Mouse (Mus musculus) midbrain, embryonic 12.5 days (tissue): ENCODE measurements at regions not wholly inside any gene's neighbourhood (a gene's known extent, or its start where the extent isn't known, plus 50 kb on each side); places are given as distances from the start of the nearest gene placed in this dataset.

Experiments
- ATAC-seq: fragments of 200-750 bp; cut with Nextera tagmentation; 2 replicates; pipeline ENCODE4 v1.8.0; 2017; ENCODE audit warnings: low read depth, moderate TSS enrichment, moderate library complexity; ENCODE audit not compliant: low FRiP score
- H3K27ac ChIP-seq: fragments of 300-500 bp; sonication (generic); replicated peaks from 2 replicates; pipeline ENCODE4 v1.5.1; 2016; ENCODE audit warnings: mild to moderate bottlenecking
- H3K27me3 ChIP-seq: fragments of 300-500 bp; sonication (generic); 2 replicates; pipeline ENCODE4 v1.6.1; 2016; ENCODE audit warnings: mild to moderate bottlenecking
- H3K36me3 ChIP-seq: fragments of 300-500 bp; sonication (generic); 2 replicates; pipeline ENCODE4 v1.6.1; 2016
- H3K4me1 ChIP-seq: fragments of 300-500 bp; sonication (generic); 2 replicates; pipeline ENCODE4 v1.6.1; 2016
- H3K4me2 ChIP-seq: fragments of 300-500 bp; sonication (generic); replicated peaks from 2 replicates; pipeline ENCODE4 v1.6.1; 2016; ENCODE audit warnings: mild to moderate bottlenecking, moderate library complexity
- H3K4me3 ChIP-seq: fragments of 300-500 bp; sonication (generic); 2 replicates; pipeline ENCODE4 v1.5.1; 2016; ENCODE audit warnings: mild to moderate bottlenecking
- H3K9ac ChIP-seq: fragments of 300-500 bp; sonication (generic); replicated peaks from 2 replicates; pipeline ENCODE4 v1.6.1; 2016; ENCODE audit warnings: mild to moderate bottlenecking, moderate library complexity
- H3K9me3 ChIP-seq: fragments of 300-500 bp; sonication (generic); 2 replicates; pipeline ENCODE4 v1.6.1; 2016; ENCODE audit warnings: mild to moderate bottlenecking
- WGBS: fragments of 180-500 bp; shearing (Covaris S2); methylation state at CpG from one replicate; pipeline ENCODE4 v1.1.7; 2016; 5-methylcytosine and 5-hydroxymethylcytosine counted together

DNA sequence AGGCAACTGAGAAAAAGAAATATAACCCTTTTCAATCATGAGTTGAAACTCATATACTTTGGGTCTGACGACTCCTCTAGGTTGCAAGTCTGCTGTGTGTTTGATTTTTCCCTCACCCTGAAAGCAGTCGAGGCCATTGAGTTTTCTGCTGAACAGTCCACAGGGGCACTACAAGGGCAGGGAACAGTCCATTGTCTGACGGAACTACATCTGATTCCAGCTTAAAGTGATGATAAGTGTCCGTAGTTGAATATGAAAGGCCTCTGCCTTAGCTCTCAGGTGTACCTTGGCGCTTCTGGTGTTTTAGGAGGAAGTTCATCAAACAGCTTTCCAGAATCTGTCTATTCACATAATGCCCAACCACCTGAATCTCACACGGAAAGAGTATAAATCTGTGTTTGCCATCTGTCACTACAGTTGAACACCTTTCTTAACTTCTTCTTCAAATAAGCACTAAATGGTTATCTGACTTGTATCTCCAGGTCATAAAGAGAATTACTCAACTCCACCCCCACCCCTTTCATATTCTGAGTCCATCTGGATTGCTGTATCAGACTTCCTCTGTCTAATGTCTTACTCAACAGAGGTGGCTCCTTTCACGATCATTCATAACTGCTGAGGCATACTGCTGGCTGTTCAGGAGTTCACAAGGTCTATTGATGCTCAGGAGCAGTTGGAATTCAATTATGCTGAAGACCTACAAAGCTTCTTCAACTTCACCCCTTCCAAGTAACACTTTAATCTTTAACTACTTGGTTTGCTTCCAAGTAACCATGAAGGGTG is 527.6 kb upstream of the Pou3f3 start:
- no peak for ATAC-seq
- no peaks in the 10 kb centered on the region for H3K9me3 ChIP-seq
- H3K27me3 ChIP-seq, result no peaks in the 10 kb centered on the region
- no peak overlapping the region for H3K4me3 ChIP-seq
- H3K4me1 ChIP-seq, result no peaks in the 10 kb centered on the region
- WGBS, result 89% methylated on average over 7 of the region's 7 CpGs
- no peaks in the 10 kb centered on the region for H3K36me3 ChIP-seq
- H3K27ac ChIP-seq, result no peak overlapping the region
- no peak overlapping the region for H3K4me2 ChIP-seq
- no peak overlapping the region for H3K9ac ChIP-seq

DNA sequence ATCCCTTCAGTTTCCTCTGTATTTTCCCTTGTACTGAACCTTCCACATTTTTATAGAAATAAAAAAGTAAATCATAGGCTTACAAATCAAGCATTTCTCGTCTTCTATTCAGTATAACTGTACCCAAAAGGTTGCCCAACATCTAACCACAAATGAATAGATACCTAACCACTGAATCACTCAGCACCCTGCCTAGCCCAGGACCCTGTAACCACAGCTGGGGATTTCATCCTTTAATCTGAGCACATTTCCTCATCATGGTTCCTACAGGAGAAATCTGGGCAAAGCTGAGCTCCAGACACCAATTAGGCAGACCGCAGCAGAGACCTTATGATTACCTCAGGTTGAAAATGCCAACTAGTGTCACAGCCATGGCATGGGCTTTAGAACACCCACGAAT is 526.1 kb upstream of the Pou3f3 start:
- no peaks in the 10 kb centered on the region for H3K9me3 ChIP-seq
- H3K27ac ChIP-seq, result no peak overlapping the region
- 89% methylated on average over 3 of the region's 3 CpGs for WGBS
- H3K4me3 ChIP-seq, result no peak overlapping the region
- H3K27me3 ChIP-seq, result no peaks in the 10 kb centered on the region
- no peak overlapping the region for H3K9ac ChIP-seq
- H3K36me3 ChIP-seq, result no peaks in the 10 kb centered on the region
- no peaks in the 10 kb centered on the region for H3K4me1 ChIP-seq
- ATAC-seq, result no peak
- no peak overlapping the region for H3K4me2 ChIP-seq

DNA sequence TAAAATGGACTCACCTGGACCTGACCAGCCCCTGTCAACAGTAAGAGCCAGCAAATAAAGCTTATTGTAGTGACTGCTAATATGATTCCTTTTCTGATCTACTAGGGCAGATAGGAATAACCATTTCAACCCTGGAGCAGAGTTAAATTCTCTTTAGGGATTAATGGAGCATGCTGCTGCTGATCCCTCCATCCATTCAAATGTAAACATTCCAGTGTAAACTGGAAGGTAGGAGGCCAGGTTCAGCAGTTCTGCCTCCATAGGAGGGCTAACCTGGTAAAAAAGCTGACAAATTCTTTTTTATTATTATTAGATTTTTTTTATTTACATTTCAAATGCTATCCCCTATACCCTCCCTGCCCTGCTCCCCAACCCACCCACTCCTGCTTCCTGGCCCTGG is 509.3 kb upstream of the Pou3f3 start:
- Histone ChIP-seq H3K4me1 (no peaks in the 10 kb centered on the region), H3K4me2 (no peak overlapping the region), H3K9me3 (no peaks in the 10 kb centered on the region), H3K36me3 (no peaks in the 10 kb centered on the region), H3K4me3 (no peak overlapping the region), H3K27me3 (no peaks in the 10 kb centered on the region), H3K9ac (no peak overlapping the region), H3K27ac (no peak overlapping the region)
- no peak for ATAC-seq

DNA sequence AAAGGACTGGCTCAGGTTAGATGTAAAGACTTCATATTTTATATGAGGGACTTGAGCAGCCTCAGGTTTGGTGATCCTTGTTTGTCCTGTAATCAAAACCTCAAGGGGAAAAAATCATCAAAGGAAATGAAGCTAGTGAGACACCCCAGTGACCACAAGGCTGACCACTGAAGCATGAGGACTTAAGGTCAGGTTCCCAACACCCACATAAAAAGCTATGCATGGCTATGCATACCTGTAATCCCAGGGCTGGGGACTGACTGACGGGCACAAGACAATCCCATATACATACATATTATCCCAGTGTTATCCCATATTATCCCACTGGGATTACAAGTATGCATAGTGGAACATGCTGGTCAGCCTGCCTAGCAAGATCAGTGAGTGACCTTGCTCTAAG is 467.5 kb upstream of the Pou3f3 start:
- 77% methylated on average over 1 of the region's 1 CpGs for WGBS

DNA sequence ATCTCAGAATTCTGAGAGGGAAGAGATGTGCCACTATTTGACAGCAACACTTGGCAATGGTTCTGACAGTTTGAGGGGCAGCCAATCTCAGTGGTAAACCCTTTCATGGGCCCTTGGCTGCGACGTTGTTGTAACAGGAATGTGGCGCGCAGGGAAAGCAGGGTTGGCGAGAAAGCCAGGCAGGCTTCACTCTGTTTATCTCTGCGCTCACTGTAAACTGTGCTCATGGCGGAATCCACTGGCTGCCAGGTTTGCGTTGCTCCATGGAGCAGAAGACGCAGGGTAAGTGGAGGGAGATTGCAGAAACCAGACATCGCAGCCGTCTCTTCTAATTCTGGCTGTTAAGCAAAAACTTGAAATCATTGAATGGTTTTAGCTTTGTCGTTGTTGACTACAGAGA is 465.9 kb upstream of the Pou3f3 start:
- no peak overlapping the region for H3K4me2 ChIP-seq
- no peaks in the 10 kb centered on the region for H3K9me3 ChIP-seq
- H3K27me3 ChIP-seq, result no peaks in the 10 kb centered on the region
- H3K36me3 ChIP-seq, result no peaks in the 10 kb centered on the region
- WGBS, result 85% methylated on average over 12 of the region's 12 CpGs
- peaks cover 19% of the 10 kb centered on the region for H3K4me1 ChIP-seq
- no peak overlapping the region for H3K4me3 ChIP-seq
- no peak overlapping the region; the same call in 1 of the 2 replicates for H3K27ac ChIP-seq
- no peak for ATAC-seq
- H3K9ac ChIP-seq, result no peak overlapping the region

More for the DNA sequence above, 467.5 kb upstream of the Pou3f3 start:
- no peaks in the 10 kb centered on the region for H3K27me3 ChIP-seq
- no peaks in the 10 kb centered on the region for H3K36me3 ChIP-seq
- no peak overlapping the region for H3K9ac ChIP-seq
- H3K4me3 ChIP-seq, result no peak overlapping the region
- no peak for ATAC-seq
- no peak overlapping the region for H3K4me2 ChIP-seq
- H3K27ac ChIP-seq, result no peak overlapping the region
- peaks cover 12% of the 10 kb centered on the region; the same call in 1 of the 2 replicates for H3K4me1 ChIP-seq
- H3K9me3 ChIP-seq, result no peaks in the 10 kb centered on the region

DNA sequence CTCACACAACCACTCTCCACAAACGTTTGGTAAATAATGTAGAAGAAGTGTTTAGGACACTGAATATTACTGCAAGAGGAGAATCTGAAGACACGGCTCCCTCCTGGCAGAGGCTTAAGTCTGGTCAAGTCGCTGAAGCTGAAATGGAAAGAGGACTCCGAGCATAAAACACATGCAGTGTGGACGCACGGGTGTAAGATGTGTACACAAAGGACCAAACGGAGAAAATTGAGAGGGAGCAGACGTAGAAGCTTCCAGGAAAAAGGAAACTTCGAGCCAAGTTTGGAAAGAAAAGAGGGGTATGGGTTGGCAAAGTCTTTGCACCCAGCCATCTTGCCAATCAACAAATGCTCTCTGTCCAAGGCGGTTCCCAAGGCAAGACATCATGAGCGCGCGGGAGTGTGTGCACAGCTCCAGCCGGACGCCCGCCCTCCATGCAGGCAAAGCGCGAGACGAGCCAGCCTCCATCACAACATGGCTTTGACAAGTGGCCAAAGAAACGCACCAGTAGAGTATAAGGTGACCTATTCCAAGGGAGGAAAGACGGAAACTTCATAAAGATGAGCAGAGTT is 465.0 kb upstream of the Pou3f3 start:
- Histone ChIP-seq H3K36me3 (no peaks in the 10 kb centered on the region), H3K4me3 (no peak overlapping the region), H3K27ac (no peak overlapping the region), H3K4me2 (no peak overlapping the region), H3K9ac (no peak overlapping the region), H3K9me3 (no peaks in the 10 kb centered on the region), H3K27me3 (no peaks in the 10 kb centered on the region), H3K4me1 (peaks cover 19% of the 10 kb centered on the region)
- ATAC-seq, result no peak
- WGBS, result 94% methylated on average over 21 of the region's 21 CpGs

DNA sequence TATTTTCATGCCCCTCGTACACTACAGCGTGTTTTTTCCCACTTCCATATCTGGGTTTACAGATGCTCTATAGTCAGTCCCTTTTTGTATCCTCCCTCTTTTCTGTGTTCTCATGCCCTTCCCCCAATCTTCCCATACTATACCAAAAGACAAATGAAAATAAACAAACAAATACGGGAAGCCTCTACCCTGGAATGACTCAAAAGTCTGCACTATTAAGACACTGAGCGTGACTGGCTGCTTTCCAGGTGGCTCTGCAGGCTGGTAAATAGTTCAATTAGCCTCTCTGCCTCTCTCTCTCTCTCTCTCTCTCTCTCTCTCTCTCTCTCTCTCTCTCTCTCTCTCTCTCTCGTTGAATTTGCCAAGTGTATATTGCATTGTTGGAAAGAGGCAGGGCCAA is 464.5 kb upstream of the Pou3f3 start:
- WGBS, result 74% methylated on average over 5 of the region's 5 CpGs
- Histone ChIP-seq H3K27ac (no peak overlapping the region), H3K27me3 (no peaks in the 10 kb centered on the region), H3K4me1 (peaks cover 19% of the 10 kb centered on the region), H3K4me2 (no peak overlapping the region), H3K9ac (no peak overlapping the region), H3K36me3 (no peaks in the 10 kb centered on the region), H3K9me3 (no peaks in the 10 kb centered on the region), H3K4me3 (no peak overlapping the region)
- ATAC-seq, result no peak

DNA sequence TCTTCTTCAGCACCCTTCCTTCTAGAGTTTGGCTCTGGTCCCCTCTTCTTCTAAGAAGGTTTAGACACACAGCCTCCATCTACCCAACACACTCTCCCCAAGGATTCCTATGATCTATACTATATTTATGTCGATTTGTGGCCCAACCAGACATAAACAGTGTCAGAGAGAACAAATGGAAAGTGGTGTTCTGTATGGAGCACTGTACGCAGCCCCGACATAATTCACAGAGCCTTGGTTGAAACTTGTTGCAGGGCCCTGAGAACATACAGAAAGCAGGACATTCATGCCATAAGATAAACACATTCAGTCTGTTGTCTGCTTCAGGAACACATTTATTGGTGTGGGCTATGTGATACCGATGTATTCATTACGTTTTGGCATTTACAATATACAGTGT is 463.7 kb upstream of the Pou3f3 start:
- Histone ChIP-seq H3K9me3 (no peaks in the 10 kb centered on the region), H3K9ac (no peak overlapping the region), H3K27me3 (no peaks in the 10 kb centered on the region), H3K4me3 (no peak overlapping the region), H3K36me3 (no peaks in the 10 kb centered on the region), H3K4me1 (peaks cover 19% of the 10 kb centered on the region), H3K27ac (no peak overlapping the region), H3K4me2 (no peak overlapping the region)
- 94% methylated on average over 5 of the region's 5 CpGs for WGBS
- no peak for ATAC-seq

DNA sequence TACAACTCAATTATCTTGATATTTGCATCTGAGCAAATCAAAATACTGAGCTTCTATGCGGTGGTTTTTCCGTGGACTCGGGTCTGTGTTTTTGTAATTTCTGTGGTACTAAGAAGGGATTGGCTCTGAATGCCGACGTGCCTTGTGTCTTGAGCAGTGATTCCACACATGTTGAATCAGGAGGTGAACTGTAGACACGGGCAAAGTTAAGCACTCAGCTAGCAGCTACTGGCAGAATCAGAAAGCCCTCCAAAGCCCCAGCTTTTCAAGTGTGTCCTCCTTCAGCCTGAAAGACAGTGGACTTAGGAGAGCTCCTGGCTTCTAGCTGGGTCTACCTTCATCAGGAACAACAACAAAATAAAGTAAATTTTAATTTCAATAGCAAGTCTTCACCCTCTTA is 462.9 kb upstream of the Pou3f3 start:
- peaks cover 19% of the 10 kb centered on the region for H3K4me1 ChIP-seq
- H3K4me2 ChIP-seq, result no peak overlapping the region
- no peaks in the 10 kb centered on the region for H3K27me3 ChIP-seq
- no peak overlapping the region for H3K27ac ChIP-seq
- no peak overlapping the region for H3K4me3 ChIP-seq
- H3K36me3 ChIP-seq, result no peaks in the 10 kb centered on the region
- H3K9ac ChIP-seq, result no peak overlapping the region
- ATAC-seq, result no peak
- 65% methylated on average over 6 of the region's 6 CpGs for WGBS
- no peaks in the 10 kb centered on the region for H3K9me3 ChIP-seq

DNA sequence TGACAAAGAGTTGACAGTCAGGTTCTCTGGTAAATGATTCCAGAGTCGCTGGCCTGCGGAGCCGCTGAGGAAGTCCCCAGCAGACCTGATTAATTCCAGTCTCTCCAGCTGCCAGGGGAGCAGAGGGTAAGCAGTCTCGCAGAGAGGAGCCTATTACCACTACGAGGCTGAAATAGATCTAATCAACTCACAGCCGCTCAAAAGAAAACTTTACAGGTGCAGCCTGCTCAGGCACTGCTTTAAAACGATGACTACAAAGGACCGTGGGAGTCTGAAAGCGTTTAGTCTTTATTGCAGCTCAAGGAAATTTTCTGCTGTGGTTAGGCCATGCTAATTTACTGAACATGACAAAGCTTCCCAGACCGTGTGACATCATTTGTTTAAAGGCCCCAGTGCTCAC is 462.3 kb upstream of the Pou3f3 start:
- H3K4me3 ChIP-seq, result no peak overlapping the region
- WGBS, result 9% methylated on average over 10 of the region's 10 CpGs
- H3K9me3 ChIP-seq, result no peaks in the 10 kb centered on the region
- no peak overlapping the region for H3K9ac ChIP-seq
- H3K27ac ChIP-seq, result peak overlapping the region; percentile 52
- peak; percentile 90 for ATAC-seq
- H3K4me2 ChIP-seq, result no peak overlapping the region
- H3K36me3 ChIP-seq, result no peaks in the 10 kb centered on the region
- H3K27me3 ChIP-seq, result no peaks in the 10 kb centered on the region
- peaks cover 19% of the 10 kb centered on the region for H3K4me1 ChIP-seq

DNA sequence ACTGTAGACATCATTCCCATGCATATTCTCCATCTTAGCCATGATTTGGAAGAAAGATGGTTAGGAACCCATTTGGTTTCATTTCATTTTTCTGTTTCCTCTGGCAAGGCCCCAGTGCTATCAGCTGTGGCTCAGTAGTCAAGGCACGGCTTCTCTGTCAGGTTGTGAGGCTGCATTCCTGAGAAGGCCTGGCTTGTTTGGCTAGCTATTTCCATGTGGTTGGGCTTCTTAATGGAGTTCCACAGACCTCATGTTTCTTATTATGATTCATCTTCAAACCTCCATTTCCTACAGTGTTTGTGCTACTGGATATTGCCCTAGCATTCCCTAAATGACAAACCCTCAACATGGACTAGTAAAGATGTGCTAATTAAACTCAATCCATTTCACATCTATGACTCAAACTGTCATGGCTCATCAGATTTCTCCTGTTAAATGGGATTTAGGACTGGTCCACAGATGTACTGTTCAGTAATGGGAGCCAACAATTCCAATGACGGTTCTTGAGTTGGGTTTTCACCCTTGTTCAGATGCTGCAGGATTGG is 459.0 kb upstream of the Pou3f3 start:
- H3K4me2 ChIP-seq, result no peak overlapping the region
- 91% methylated on average over 2 of the region's 2 CpGs for WGBS
- H3K9ac ChIP-seq, result no peak overlapping the region

DNA sequence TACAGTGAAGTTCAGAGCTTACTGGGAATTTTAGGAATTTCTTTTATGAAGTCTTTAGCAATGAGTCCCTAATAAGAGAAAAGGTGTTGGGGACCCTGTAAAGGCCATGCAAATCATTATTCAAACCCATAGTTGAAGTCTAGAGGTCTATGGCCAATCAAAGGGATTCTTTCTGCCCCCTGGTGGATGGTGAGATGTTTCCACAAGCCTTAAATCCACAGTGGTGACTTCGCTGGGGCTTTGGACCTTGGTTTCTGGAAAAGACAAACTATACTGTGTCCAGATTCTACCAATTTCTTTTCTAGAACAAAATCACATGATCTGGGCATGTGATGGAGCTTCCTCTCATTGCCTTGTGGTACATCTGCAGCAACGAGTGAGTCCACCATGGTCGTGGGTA is 457.2 kb upstream of the Pou3f3 start:
- Histone ChIP-seq H3K4me1 (peaks cover 27% of the 10 kb centered on the region), H3K9ac (no peak overlapping the region), H3K9me3 (no peaks in the 10 kb centered on the region), H3K4me3 (no peak overlapping the region), H3K27ac (no peak overlapping the region), H3K36me3 (no peaks in the 10 kb centered on the region), H3K27me3 (no peaks in the 10 kb centered on the region), H3K4me2 (no peak overlapping the region)
- WGBS, result 93% methylated on average over 3 of the region's 3 CpGs
- ATAC-seq, result no peak

More for the DNA sequence above, 459.0 kb upstream of the Pou3f3 start:
- H3K27ac ChIP-seq, result no peak overlapping the region
- no peak for ATAC-seq
- H3K36me3 ChIP-seq, result no peaks in the 10 kb centered on the region
- no peak overlapping the region for H3K4me3 ChIP-seq
- H3K9me3 ChIP-seq, result no peaks in the 10 kb centered on the region
- peaks cover 16% of the 10 kb centered on the region for H3K4me1 ChIP-seq
- H3K27me3 ChIP-seq, result no peaks in the 10 kb centered on the region
